Mouse (Mus musculus) limb, embryonic 11.5 days (tissue): ENCODE measurements at regions not wholly inside any gene's neighbourhood (a gene's known extent, or its start where the extent isn't known, plus 50 kb on each side); places are given as distances from the start of the nearest gene placed in this dataset.

Experiments
- ATAC-seq: fragments of 200-750 bp; cut with Nextera tagmentation; 2 replicates; pipeline ENCODE4 v1.8.0; 2017; ENCODE audit warnings: low read depth; ENCODE audit not compliant: insufficient number of reproducible peaks, low FRiP score, low TSS enrichment
- DNase-seq: peaks from one replicate; pipeline ENCODE4 v3.0.0-alpha.2; 2015; ENCODE audit warnings: low spot score
- H3K27ac ChIP-seq: fragments of 300-500 bp; sonication (generic); replicated peaks from 2 replicates; pipeline ENCODE4 v1.5.1; 2014; ENCODE audit warnings: low read depth, mild to moderate bottlenecking, low read length
- H3K27me3 ChIP-seq: fragments of 300-500 bp; sonication (generic); 2 replicates; pipeline ENCODE4 v1.6.1; 2014; ENCODE audit warnings: mild to moderate bottlenecking, low read length, mixed read lengths; ENCODE audit not compliant: control insufficient read depth, insufficient read depth
- H3K36me3 ChIP-seq: fragments of 300-500 bp; sonication (generic); 2 replicates; pipeline ENCODE4 v1.6.1; 2014; ENCODE audit warnings: mild to moderate bottlenecking, low read length, moderate library complexity, mixed read lengths; ENCODE audit not compliant: control insufficient read depth, insufficient read depth
- H3K4me1 ChIP-seq: fragments of 300-500 bp; sonication (generic); 2 replicates; pipeline ENCODE4 v1.6.1; 2014; ENCODE audit warnings: low read length, mixed read lengths; ENCODE audit not compliant: control insufficient read depth, insufficient read depth
- H3K4me2 ChIP-seq: fragments of 300-500 bp; sonication (generic); 2 replicates; pipeline ENCODE4 v1.6.1; 2014; ENCODE audit warnings: low read depth, mild to moderate bottlenecking, moderate library complexity; ENCODE audit not compliant: severe bottlenecking
- H3K4me3 ChIP-seq: fragments of 300-500 bp; sonication (generic); 2 replicates; pipeline ENCODE4 v1.5.1; 2014; ENCODE audit warnings: low read depth, low read length
- H3K9ac ChIP-seq: fragments of 300-500 bp; sonication (generic); 2 replicates; pipeline ENCODE4 v1.6.1; 2014; ENCODE audit warnings: mild to moderate bottlenecking, low read length
- H3K9me3 ChIP-seq: fragments of 300-500 bp; sonication (generic); 2 replicates; pipeline ENCODE4 v1.6.1; 2016; ENCODE audit warnings: low read length; ENCODE audit not compliant: control insufficient read depth
- WGBS: fragments of 180-500 bp; shearing (Covaris S2); extraction: QIAGEN DNeasy Blood & Tissue Kit; methylation state at CpG from one replicate; pipeline ENCODE4 v1.1.7; 2014; 5-methylcytosine and 5-hydroxymethylcytosine counted together

- Histone ChIP-seq H3K4me3 (no peak overlapping the region), H3K27ac (no peak overlapping the region), H3K9ac (no peak overlapping the region), H3K36me3 (no peaks in the 10 kb centered on the region), H3K27me3 (no peaks in the 10 kb centered on the region), H3K4me2 (no peak overlapping the region), H3K9me3 (no peaks in the 10 kb centered on the region), H3K4me1 (no peaks in the 10 kb centered on the region)
- ATAC-seq: no peak
- DNase-seq: no peak
Measured at GRCm38 (mm10) chr12:77628358-77628850, 390.5 kb downstream of the Fut8 start.

GRCm38 (mm10) chr12:77633981-77634650, 396.2 kb downstream of the Fut8 start:
- Histone ChIP-seq H3K4me2 (no peak overlapping the region), H3K9ac (no peak overlapping the region), H3K36me3 (no peaks in the 10 kb centered on the region), H3K27ac (no peak overlapping the region), H3K4me3 (no peak overlapping the region), H3K4me1 (no peaks in the 10 kb centered on the region; the same call in 1 of the 2 replicates), H3K27me3 (no peaks in the 10 kb centered on the region), H3K9me3 (no peaks in the 10 kb centered on the region)
- no peak for DNase-seq
- no peak for ATAC-seq
- WGBS: 25% methylated on average over 10 of the region's 10 CpGs

- ATAC-seq (no peak), DNase-seq (peak; percentile 25)
- Histone ChIP-seq H3K27ac (no peak overlapping the region), H3K27me3 (no peaks in the 10 kb centered on the region), H3K9ac (no peak overlapping the region), H3K9me3 (no peaks in the 10 kb centered on the region), H3K4me3 (no peak overlapping the region), H3K36me3 (no peaks in the 10 kb centered on the region), H3K4me1 (no peaks in the 10 kb centered on the region; the same call in 1 of the 2 replicates), H3K4me2 (no peak overlapping the region)
- WGBS: 73% methylated on average over 7 of the region's 7 CpGs
Measured at GRCm38 (mm10) chr12:77638266-77638665, 400.3 kb downstream of the Fut8 start.

- DNase-seq (no peak), ATAC-seq (no peak)
- Histone ChIP-seq H3K36me3 (no peaks in the 10 kb centered on the region), H3K4me1 (no peaks in the 10 kb centered on the region), H3K9ac (no peak overlapping the region), H3K27me3 (no peaks in the 10 kb centered on the region), H3K27ac (no peak overlapping the region), H3K4me2 (no peak overlapping the region), H3K9me3 (no peaks in the 10 kb centered on the region), H3K4me3 (no peak overlapping the region)
- 86% methylated on average over 4 of the region's 4 CpGs for WGBS
Measured at GRCm38 (mm10) chr12:77642336-77642735, 404.4 kb downstream of the Fut8 start.

GRCm38 (mm10) chr12:77647841-77648240, 409.9 kb downstream of the Fut8 start:
- Histone ChIP-seq H3K4me2 (no peak overlapping the region), H3K27me3 (no peaks in the 10 kb centered on the region), H3K36me3 (no peaks in the 10 kb centered on the region), H3K4me3 (no peak overlapping the region), H3K9me3 (no peaks in the 10 kb centered on the region), H3K27ac (no peak overlapping the region), H3K4me1 (no peaks in the 10 kb centered on the region), H3K9ac (no peak overlapping the region)
- 65% methylated on average over 3 of the region's 3 CpGs for WGBS
- no peak for ATAC-seq
- DNase-seq: no peak

- Histone ChIP-seq H3K4me3 (no peak overlapping the region), H3K27ac (no peak overlapping the region), H3K36me3 (no peaks in the 10 kb centered on the region), H3K27me3 (no peaks in the 10 kb centered on the region), H3K4me2 (no peak overlapping the region), H3K4me1 (no peaks in the 10 kb centered on the region), H3K9ac (no peak overlapping the region), H3K9me3 (no peaks in the 10 kb centered on the region)
- ATAC-seq (no peak), DNase-seq (no peak)
- WGBS: 76% methylated on average over 3 of the region's 3 CpGs
Measured at GRCm38 (mm10) chr12:77654282-77654681, 416.4 kb downstream of the Fut8 start.

- H3K9me3 ChIP-seq: no peaks in the 10 kb centered on the region
- WGBS: 84% methylated on average over 5 of the region's 5 CpGs
- H3K27ac ChIP-seq: no peak overlapping the region
- H3K4me2 ChIP-seq: no peak overlapping the region
- no peak overlapping the region for H3K4me3 ChIP-seq
- ATAC-seq: no peak
- DNase-seq: no peak
- no peak overlapping the region for H3K9ac ChIP-seq
- H3K4me1 ChIP-seq: no peaks in the 10 kb centered on the region
- no peaks in the 10 kb centered on the region for H3K36me3 ChIP-seq
- no peaks in the 10 kb centered on the region for H3K27me3 ChIP-seq
Measured at GRCm38 (mm10) chr12:77657060-77657459, 419.1 kb downstream of the Fut8 start.

- DNase-seq (no peak), ATAC-seq (no peak)
- Histone ChIP-seq H3K4me3 (no peak overlapping the region), H3K9me3 (no peaks in the 10 kb centered on the region), H3K4me2 (no peak overlapping the region), H3K9ac (no peak overlapping the region), H3K36me3 (no peaks in the 10 kb centered on the region), H3K27me3 (no peaks in the 10 kb centered on the region), H3K4me1 (no peaks in the 10 kb centered on the region), H3K27ac (no peak overlapping the region)
- 21% methylated on average over 3 of the region's 3 CpGs for WGBS
Measured at GRCm38 (mm10) chr12:77657878-77658277, 420.0 kb downstream of the Fut8 start.

GRCm38 (mm10) chr12:77663180-77663579, 425.3 kb downstream of the Fut8 start:
- no peaks in the 10 kb centered on the region for H3K36me3 ChIP-seq
- no peak overlapping the region for H3K4me2 ChIP-seq
- H3K27ac ChIP-seq: no peak overlapping the region
- DNase-seq (no peak), ATAC-seq (no peak)
- H3K9me3 ChIP-seq: no peaks in the 10 kb centered on the region
- no peak overlapping the region for H3K9ac ChIP-seq
- H3K4me3 ChIP-seq: no peak overlapping the region
- H3K27me3 ChIP-seq: no peaks in the 10 kb centered on the region
- WGBS: 93% methylated on average over 3 of the region's 3 CpGs
- no peaks in the 10 kb centered on the region for H3K4me1 ChIP-seq
